Mouse (Mus musculus) testis, adult 2 months (tissue): ENCODE results near the gene Gm853. TPM values are rescaled to one million over a fixed set of nuclear protein-coding genes. Genes with fewer than 3 reads are reported as not detected.

ENCODE experiments used
- H3K27ac ChIP-seq: fragments of 200-500 bp; 2 replicates; pipeline ENCODE4 v1.5.1; 2012; ENCODE audit warnings: low read depth, low read length; ENCODE audit not compliant: control insufficient read depth, insufficient read depth
- H3K27me3 ChIP-seq: fragments of 200-500 bp; 2 replicates; pipeline ENCODE4 v1.6.1; 2012; ENCODE audit warnings: mild to moderate bottlenecking, low read length, moderate library complexity; ENCODE audit not compliant: control insufficient read depth, insufficient read depth
- H3K36me3 ChIP-seq: fragments of 200-500 bp; 2 replicates; pipeline ENCODE4 v1.6.1; 2012; ENCODE audit warnings: mild to moderate bottlenecking, low read length; ENCODE audit not compliant: control insufficient read depth, insufficient read depth
- H3K4me1 ChIP-seq: fragments of 200-500 bp; 2 replicates; pipeline ENCODE4 v1.6.1; 2012; ENCODE audit warnings: low read length; ENCODE audit not compliant: control insufficient read depth, insufficient read depth
- H3K4me3 ChIP-seq: fragments of 200-500 bp; 2 replicates; pipeline ENCODE4 v1.5.1; 2012; ENCODE audit warnings: low read depth, mild to moderate bottlenecking, low read length, moderate library complexity, mixed read lengths; ENCODE audit not compliant: control insufficient read depth
- CTCF ChIP-seq: fragments of 200-500 bp; IDR thresholded peaks from 2 replicates; pipeline ENCODE4 v1.5.1; 2012; ENCODE audit warnings: low read depth, mild to moderate bottlenecking, inconsistent platforms, low read length, moderate library complexity; ENCODE audit not compliant: control insufficient read depth, insufficient read depth, insufficient replicate concordance
- POLR2A ChIP-seq: fragments of 200-500 bp; IDR thresholded peaks from 2 replicates; pipeline ENCODE4 v1.6.1; 2012; ENCODE audit warnings: low read depth, mild to moderate bottlenecking, inconsistent platforms, low read length, moderate library complexity; ENCODE audit not compliant: control insufficient read depth
- polyA plus RNA-seq: library from polyadenylated mRNA; depleted of rRNA; stranded (reverse); fragments of >200 nt; gene quantifications from 2 replicates; pipeline ENCODE4 v1.2.3, GENCODE M21; 2012

The Gm853 gene
- polyA plus RNA-seq, 1 experiment: not detected

DNA sequence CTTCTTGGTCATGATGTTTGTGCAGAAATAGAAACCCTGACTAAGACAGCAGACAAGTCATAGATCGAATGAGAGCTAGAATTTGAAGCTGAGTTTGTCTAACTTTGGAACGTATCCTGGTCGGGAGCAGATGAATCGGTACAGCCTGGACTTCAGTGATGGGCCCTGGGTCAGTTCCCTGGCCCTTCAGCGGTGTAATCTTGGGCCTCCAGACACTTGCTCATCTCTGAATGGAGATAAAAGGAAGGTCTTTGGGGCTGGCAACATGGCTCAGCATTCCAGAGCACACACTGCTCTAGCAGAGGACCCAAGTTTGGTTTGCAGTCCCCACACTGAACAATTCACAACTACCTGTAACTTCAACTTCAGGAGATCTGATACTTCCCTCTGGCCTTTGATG lies 20.8 kb upstream of the Gm853 start:
- H3K27me3 ChIP-seq: no peaks in the 10 kb centered on the region
- no peaks in the 10 kb centered on the region for H3K4me1 ChIP-seq
- no peak overlapping the region for H3K27ac ChIP-seq
- H3K4me3 ChIP-seq: no peak overlapping the region
- no peaks in the 10 kb centered on the region for H3K36me3 ChIP-seq
- TF ChIP-seq CTCF (no peak), POLR2A (no peak)

- Histone ChIP-seq H3K4me1 (no peaks in the 10 kb centered on the region), H3K27me3 (no peaks in the 10 kb centered on the region), H3K36me3 (no peaks in the 10 kb centered on the region), H3K27ac (no peak overlapping the region), H3K4me3 (no peak overlapping the region)
- TF ChIP-seq CTCF (peak; percentile 59; the same call in 1 of the 2 replicates), POLR2A (no peak)
Observed at GRCm38 (mm10) chr4:130240695-130241094, 18.5 kb upstream of the Gm853 start.

DNA sequence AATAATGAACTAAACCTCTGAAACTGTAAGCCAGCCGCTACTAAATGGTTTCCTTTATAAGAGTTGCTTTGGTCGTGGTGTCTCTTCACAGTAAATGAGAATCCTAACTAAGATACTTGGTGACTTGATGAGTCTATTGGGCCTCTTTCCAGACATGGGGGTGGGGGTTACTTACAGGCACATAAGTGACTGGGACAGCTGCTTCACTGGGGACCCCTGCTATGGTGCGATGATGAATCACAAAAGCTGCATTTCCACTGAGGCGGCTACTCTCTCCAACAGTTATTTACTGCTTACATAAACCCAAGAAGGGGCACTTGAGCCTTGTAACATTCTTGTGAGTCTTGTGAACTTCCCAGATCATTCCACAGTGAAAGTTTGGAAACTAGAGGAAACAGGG lies 15.4 kb upstream of the Gm853 start:
- Histone ChIP-seq H3K4me1 (no peaks in the 10 kb centered on the region), H3K27ac (no peak overlapping the region), H3K27me3 (no peaks in the 10 kb centered on the region), H3K4me3 (no peak overlapping the region), H3K36me3 (no peaks in the 10 kb centered on the region)
- TF ChIP-seq CTCF: no peak
- TF ChIP-seq POLR2A: no peak

DNA sequence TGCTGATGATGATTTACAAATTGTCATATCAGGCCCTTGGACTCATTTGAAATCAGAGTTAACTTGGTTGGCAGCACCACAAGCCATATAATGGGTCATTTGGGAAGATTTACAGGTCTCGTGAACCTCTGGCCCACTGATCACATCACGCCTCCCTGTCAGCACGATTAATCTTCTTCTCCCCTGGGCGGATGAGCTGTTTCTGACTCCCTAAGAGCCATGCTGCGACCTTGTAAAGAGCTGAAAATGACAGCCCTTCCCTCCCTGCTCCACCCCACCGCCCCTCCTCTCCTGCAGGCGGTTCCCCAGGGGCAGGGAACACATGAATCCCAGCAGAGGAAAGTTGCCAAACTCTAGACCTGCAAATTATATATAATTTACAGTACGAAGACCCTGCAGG lies 14.2 kb upstream of the Gm853 start:
- Histone ChIP-seq H3K27ac (no peak overlapping the region), H3K4me3 (no peak overlapping the region), H3K4me1 (no peaks in the 10 kb centered on the region), H3K27me3 (no peaks in the 10 kb centered on the region), H3K36me3 (no peaks in the 10 kb centered on the region)
- TF ChIP-seq POLR2A (no peak), CTCF (no peak)

GRCm38 (mm10) chr4:130224071-130224470 lies 1.9 kb upstream of the Gm853 start:
- Histone ChIP-seq H3K27me3 (no peaks in the 10 kb centered on the region), H3K36me3 (no peaks in the 10 kb centered on the region)
- no peak for TF ChIP-seq CTCF
- no peak for TF ChIP-seq POLR2A

GRCm38 (mm10) chr4:130220176-130220575 lies 2.0 kb downstream of the Gm853 start:
- H3K27me3 ChIP-seq: no peaks in the 10 kb centered on the region
- H3K27ac ChIP-seq: no peak overlapping the region
- no peaks in the 10 kb centered on the region for H3K4me1 ChIP-seq
- H3K36me3 ChIP-seq: no peaks in the 10 kb centered on the region
- no peak overlapping the region for H3K4me3 ChIP-seq
- TF ChIP-seq CTCF (no peak), POLR2A (no peak)

More at GRCm38 (mm10) chr4:130224071-130224470, 1.9 kb upstream of the Gm853 start:
- H3K27ac ChIP-seq: no peak overlapping the region
- H3K4me3 ChIP-seq: no peak overlapping the region
- H3K4me1 ChIP-seq: no peaks in the 10 kb centered on the region

- Histone ChIP-seq H3K36me3 (no peaks in the 10 kb centered on the region), H3K4me3 (no peak overlapping the region), H3K4me1 (no peaks in the 10 kb centered on the region), H3K27ac (no peak overlapping the region), H3K27me3 (no peaks in the 10 kb centered on the region)
- no peak for TF ChIP-seq CTCF
- no peak for TF ChIP-seq POLR2A
Observed at GRCm38 (mm10) chr4:130215392-130215791, 6.8 kb downstream of the Gm853 start.

DNA sequence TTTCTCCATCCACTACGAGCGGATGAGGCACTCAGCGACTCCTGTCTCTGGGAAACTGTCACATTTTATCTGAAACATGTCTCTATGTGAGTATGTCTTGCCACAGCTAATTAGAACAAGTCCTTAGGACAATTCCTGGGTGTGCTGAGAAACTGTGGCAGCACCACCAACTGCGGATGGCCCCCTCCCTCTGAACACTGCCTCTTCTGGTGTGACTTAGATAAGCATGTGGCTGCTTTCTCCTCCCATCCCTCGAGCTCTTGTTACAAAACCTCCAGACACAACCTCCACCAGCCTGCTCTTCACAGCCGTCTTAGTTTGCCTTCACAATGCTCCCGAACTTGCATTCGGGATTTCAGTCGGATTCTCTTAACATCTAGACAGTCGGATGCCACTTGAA lies 8.3 kb downstream of the Gm853 start:
- Histone ChIP-seq H3K4me3 (no peak overlapping the region), H3K27ac (no peak overlapping the region), H3K36me3 (no peaks in the 10 kb centered on the region), H3K27me3 (no peaks in the 10 kb centered on the region), H3K4me1 (no peaks in the 10 kb centered on the region)
- TF ChIP-seq CTCF (no peak), POLR2A (no peak)
